Mouse (Mus musculus): Measurements from ENCODE around the gene Isg20l2. TPM values are rescaled to one million over a fixed set of nuclear protein-coding genes. Genes with fewer than 3 reads are reported as not detected.
A peak's percentile ranks its signal among the peaks of the same experiment; 100 is the strongest.

Gene Isg20l2
- polyA plus RNA-seq, 1 experiment from 2014 or later: 13.2 TPM

DNA sequence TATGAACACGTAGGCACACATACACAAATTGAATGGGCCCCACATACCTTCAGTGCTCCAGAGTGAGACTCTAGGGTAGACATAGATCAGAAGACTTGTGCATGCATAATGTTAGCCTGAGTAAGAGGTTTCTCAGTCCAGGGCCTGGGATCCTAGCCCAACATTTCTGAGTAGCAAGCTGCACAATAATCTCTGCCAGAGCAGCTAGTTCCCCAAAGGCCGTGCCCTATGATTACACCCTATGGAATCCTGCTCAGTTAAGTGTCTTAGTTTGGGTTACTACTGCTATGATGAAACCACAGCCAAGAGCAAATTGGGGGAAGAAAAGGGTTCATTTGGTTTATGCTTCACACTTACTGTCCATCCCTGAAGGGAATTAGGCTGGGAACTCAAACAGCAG is 12.4 kb downstream of the Isg20l2 start:
- no peak overlapping the region for H3K27ac ChIP-seq (ENCODE audit: low read depth)
- no peak overlapping the region for H3K4me2 ChIP-seq (ENCODE audit: low read depth, low read length)
- ATAC-seq (no peak), DNase-seq (no peak)
- H3K27me3 ChIP-seq (ENCODE audit: insufficient read depth, low read length): peaks cover 18% of the 10 kb centered on the region
- H3K4me1 ChIP-seq (ENCODE audit: insufficient read depth): 0 out of 2 replicates have a peak, but pooled peaks cover 2% of the 10 kb centered on the region
- peaks cover 43% of the 10 kb centered on the region for H3K36me3 ChIP-seq (replicated peaks; ENCODE audit: insufficient read depth, low read length)
- no peak overlapping the region for H3K4me3 ChIP-seq (ENCODE audit: low read depth, low read length)
- no peak overlapping the region for H3K9ac ChIP-seq (replicated peaks)
- 91% methylated on average over 2 of the region's 2 CpGs for WGBS (ENCODE audit: insufficient replicate concordance)
- H3K9me3 ChIP-seq (ENCODE audit: low read length): no peaks in the 10 kb centered on the region
- TF ChIP-seq CTCF (IDR thresholded peaks at IDR 0.05; ENCODE audit: low read depth) (no peak), EP300 (IDR thresholded peaks at IDR 0.05; ENCODE audit: low read depth) (no peak)

DNA sequence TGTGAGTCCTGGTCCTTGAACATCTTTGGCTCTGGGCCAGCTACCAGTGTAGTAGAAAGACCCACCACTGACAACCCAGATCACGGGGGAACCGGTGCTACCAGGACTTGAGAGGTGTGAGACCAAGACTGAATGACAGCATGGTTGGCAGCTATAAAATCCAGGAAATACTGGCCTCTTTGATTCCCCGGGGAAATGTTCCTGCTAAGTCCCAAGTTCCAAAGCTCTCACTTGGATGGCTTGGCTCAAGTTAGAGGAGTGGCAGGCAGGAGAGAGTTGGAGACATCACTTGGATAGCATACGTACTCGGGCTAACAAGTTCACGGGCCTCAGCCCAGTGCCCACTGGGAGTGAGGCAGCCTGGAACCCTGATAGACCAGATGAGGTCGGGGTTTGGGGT is 13.5 kb downstream of the Isg20l2 start:
- Histone ChIP-seq H3K9me3 (ENCODE audit: low read length) (no peaks in the 10 kb centered on the region), H3K4me2 (ENCODE audit: low read depth, low read length) (no peak overlapping the region), H3K27ac (ENCODE audit: low read depth) (no peak overlapping the region), H3K4me1 (ENCODE audit: insufficient read depth) (peaks cover 11% of the 10 kb centered on the region), H3K36me3 (replicated peaks; ENCODE audit: insufficient read depth, low read length) (peaks cover 31% of the 10 kb centered on the region), H3K9ac (replicated peaks) (no peak overlapping the region), H3K27me3 (ENCODE audit: insufficient read depth, low read length) (peaks cover 29% of the 10 kb centered on the region), H3K4me3 (ENCODE audit: low read depth, low read length) (no peak overlapping the region)
- DNase-seq (no peak), ATAC-seq (no peak)
- 72% methylated on average over 7 of the region's 7 CpGs for WGBS (ENCODE audit: insufficient replicate concordance)
- no peak for TF ChIP-seq CTCF (IDR thresholded peaks at IDR 0.05; ENCODE audit: low read depth)
- no peak for TF ChIP-seq EP300 (IDR thresholded peaks at IDR 0.05; ENCODE audit: low read depth)

DNA sequence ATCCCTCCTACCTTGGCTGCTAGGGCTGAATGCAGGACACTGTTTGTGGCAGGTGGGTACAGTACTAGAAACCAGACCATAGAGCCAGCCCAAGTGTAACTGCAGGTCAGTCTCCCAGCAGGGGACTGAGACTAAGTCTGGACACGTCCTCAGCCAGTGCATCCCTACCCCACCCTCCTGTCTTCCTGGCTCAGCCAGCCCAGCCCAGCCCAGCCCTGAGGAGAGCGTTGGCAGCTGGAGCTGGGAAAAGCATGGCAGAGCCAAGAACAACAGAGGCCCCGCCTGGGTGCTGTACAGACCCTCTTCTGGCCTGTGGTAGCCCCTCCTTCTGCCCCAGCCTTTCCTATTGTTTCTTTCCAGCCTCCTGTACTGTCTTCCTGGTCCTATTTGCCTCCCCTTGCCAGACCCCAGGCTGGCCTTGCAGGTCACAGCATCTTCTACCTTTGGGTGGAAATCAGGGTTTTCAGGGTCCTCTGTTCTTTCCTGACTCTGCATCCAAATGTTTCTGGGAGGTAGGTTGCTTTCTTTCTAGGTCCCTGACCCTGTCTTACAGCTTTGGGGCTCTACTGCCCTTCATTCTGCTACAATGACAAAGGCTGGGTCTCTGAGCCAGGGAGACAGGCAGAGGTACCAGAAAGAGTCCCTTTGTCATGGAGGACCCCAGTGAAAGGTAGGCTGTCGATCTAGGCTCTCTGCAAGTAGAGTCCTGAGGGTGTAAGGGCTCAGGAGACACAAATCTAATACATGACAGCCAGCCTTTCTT is 14.9 kb downstream of the Isg20l2 start:
- Histone ChIP-seq H3K9ac (replicated peaks) (no peak overlapping the region), H3K27me3 (ENCODE audit: insufficient read depth, low read length) (peaks cover 44% of the 10 kb centered on the region), H3K4me2 (ENCODE audit: low read depth, low read length) (no peak overlapping the region), H3K4me3 (ENCODE audit: low read depth, low read length) (no peak overlapping the region), H3K4me1 (ENCODE audit: insufficient read depth) (peaks cover 11% of the 10 kb centered on the region), H3K9me3 (ENCODE audit: low read length) (no peaks in the 10 kb centered on the region), H3K27ac (ENCODE audit: low read depth) (no peak overlapping the region), H3K36me3 (replicated peaks; ENCODE audit: insufficient read depth, low read length) (peaks cover 21% of the 10 kb centered on the region)
- no peak for ATAC-seq
- TF ChIP-seq EP300 (IDR thresholded peaks at IDR 0.05; ENCODE audit: low read depth): no peak
- DNase-seq: no peak
- 46% methylated on average over 4 of the region's 4 CpGs for WGBS (ENCODE audit: insufficient replicate concordance)

DNA sequence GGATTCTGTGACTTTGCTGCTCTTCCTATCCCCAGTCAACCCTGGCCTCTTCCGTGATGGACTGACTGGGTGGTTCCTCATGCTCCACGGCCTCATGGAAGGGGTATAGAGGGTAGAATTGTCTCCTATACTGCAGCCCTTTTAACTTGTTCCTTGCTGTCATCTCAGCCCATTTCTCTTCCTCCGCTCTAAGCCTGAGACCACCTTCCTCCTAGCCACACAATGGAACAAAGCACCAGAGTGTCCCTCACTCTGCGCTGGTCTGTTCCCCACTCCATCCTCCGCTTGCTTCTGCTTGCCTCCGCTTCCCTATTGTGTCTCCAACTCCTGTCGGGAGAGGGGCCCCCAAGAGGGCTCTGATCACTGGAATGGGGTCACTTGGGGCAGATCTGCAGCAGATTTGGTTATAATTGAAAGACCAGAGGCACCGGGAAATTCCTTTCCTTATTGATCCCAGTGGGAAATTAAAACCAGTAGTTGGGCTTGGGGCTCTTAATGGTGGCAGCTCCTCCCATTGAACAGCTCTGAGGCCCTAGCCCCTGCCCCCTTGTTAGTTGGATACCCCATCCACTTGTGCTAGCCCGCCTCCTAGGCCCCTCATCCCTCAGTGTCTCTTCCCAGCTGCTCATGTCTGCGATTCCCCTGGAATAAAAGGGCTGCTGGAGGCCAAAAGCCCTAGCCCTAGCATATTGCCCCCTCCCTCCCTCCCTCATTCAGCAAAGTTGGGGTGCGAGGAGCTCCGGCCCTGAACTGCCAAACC is 15.8 kb downstream of the Isg20l2 start:
- TF ChIP-seq CTCF (IDR thresholded peaks at IDR 0.05; ENCODE audit: low read depth) (no peak), EP300 (IDR thresholded peaks at IDR 0.05; ENCODE audit: low read depth) (no peak)
- Histone ChIP-seq H3K9me3 (ENCODE audit: low read length) (no peaks in the 10 kb centered on the region), H3K4me2 (ENCODE audit: low read depth, low read length) (no peak overlapping the region), H3K27ac (ENCODE audit: low read depth) (no peak overlapping the region), H3K36me3 (replicated peaks; ENCODE audit: insufficient read depth, low read length) (peaks cover 16% of the 10 kb centered on the region), H3K4me3 (ENCODE audit: low read depth, low read length) (no peak overlapping the region), H3K27me3 (ENCODE audit: insufficient read depth, low read length) (peaks cover 50% of the 10 kb centered on the region), H3K9ac (replicated peaks) (no peak overlapping the region), H3K4me1 (ENCODE audit: insufficient read depth) (peaks cover 11% of the 10 kb centered on the region)
- ATAC-seq (no peak), DNase-seq (no peak)
- WGBS (ENCODE audit: insufficient replicate concordance): 34% methylated on average over 12 of the region's 12 CpGs

DNA sequence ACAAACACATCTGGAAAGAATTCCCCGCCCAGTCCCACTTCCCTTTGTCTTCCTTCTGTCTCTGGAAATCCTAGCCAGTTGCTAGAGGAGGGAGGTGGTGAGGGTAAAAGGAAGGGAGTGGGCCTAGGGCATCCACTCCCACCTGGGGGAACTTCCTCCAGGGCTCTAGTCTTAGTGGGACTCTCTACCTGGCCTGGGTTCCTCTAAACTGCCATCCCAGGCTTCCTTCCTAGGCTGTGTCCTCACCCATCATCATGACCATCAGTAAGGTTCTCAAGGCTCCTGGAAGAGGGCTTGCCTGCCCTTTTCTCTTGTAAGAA is 16.4 kb downstream of the Isg20l2 start:
- H3K9me3 ChIP-seq (ENCODE audit: low read length): no peaks in the 10 kb centered on the region
- TF ChIP-seq CTCF (IDR thresholded peaks at IDR 0.05; ENCODE audit: low read depth) (no peak), EP300 (IDR thresholded peaks at IDR 0.05; ENCODE audit: low read depth) (no peak)
- H3K4me2 ChIP-seq (ENCODE audit: low read depth, low read length): no peak overlapping the region
- peaks cover 11% of the 10 kb centered on the region for H3K36me3 ChIP-seq (replicated peaks; ENCODE audit: insufficient read depth, low read length)
- 31% methylated on average over 1 of the region's 1 CpGs for WGBS (ENCODE audit: insufficient replicate concordance)
- H3K9ac ChIP-seq (replicated peaks): no peak overlapping the region
- DNase-seq (no peak), ATAC-seq (no peak)
- H3K4me3 ChIP-seq (ENCODE audit: low read depth, low read length): no peak overlapping the region
- H3K4me1 ChIP-seq (ENCODE audit: insufficient read depth): peaks cover 11% of the 10 kb centered on the region
- no peak overlapping the region for H3K27ac ChIP-seq (ENCODE audit: low read depth)
- peaks cover 54% of the 10 kb centered on the region for H3K27me3 ChIP-seq (ENCODE audit: insufficient read depth, low read length)

DNA sequence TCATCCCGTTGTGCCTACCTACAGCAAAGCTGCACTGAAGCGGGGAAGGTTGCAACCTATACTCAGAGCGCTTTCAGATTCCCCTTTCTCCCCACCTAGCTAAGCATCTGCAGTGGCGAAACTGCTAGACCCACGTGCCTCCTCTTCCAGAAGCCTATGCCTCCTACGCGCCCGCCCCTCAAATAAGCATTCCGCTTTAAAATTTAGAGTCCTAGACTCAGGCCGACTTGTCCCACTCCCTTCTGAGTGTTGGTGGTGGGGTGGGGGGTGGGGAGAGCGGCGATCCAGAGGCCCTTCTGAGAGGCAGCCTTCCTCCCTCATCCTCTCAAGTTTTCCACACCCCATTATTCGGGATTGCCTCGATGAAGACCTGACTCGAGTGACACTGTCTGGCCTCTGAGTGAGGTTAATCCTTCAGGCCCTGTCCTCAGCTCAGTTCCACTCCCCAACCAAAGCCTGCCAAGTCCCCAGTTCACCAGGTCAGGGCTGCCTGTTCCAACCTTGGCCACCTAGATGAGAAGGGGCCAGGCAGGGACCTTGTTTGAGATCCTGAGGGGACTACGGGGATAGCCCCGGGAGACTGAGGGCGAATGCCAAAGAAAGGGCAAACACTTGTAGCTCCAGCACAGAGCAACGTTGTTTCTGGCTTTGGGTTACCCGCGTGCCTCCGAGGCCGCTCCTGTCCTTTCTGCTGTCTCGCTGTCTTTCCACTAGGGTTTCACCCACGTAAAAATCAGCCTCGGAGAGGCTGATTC is 17.1 kb downstream of the Isg20l2 start:
- DNase-seq (no peak), ATAC-seq (no peak)
- TF ChIP-seq EP300 (IDR thresholded peaks at IDR 0.05; ENCODE audit: low read depth) (no peak), CTCF (IDR thresholded peaks at IDR 0.05; ENCODE audit: low read depth) (no peak)
- no peak overlapping the region for H3K9ac ChIP-seq (replicated peaks)
- 5% methylated on average over 26 of the region's 26 CpGs for WGBS (ENCODE audit: insufficient replicate concordance)
- H3K9me3 ChIP-seq (ENCODE audit: low read length): no peaks in the 10 kb centered on the region
- peak overlapping the region; percentile 5; the same call in 1 of the 2 replicates for H3K4me3 ChIP-seq (ENCODE audit: low read depth, low read length)
- peaks cover 4% of the 10 kb centered on the region; the same call in 1 of the 2 replicates for H3K36me3 ChIP-seq (replicated peaks; ENCODE audit: insufficient read depth, low read length)
- H3K4me2 ChIP-seq (ENCODE audit: low read depth, low read length): no peak overlapping the region; the same call in 1 of the 2 replicates
- H3K4me1 ChIP-seq (ENCODE audit: insufficient read depth): peaks cover 11% of the 10 kb centered on the region
- no peak overlapping the region for H3K27ac ChIP-seq (ENCODE audit: low read depth)
- H3K27me3 ChIP-seq (ENCODE audit: insufficient read depth, low read length): peaks cover 62% of the 10 kb centered on the region

Data from liver, postnatal 0 days (tissue).